Mouse (Mus musculus): Measurements from ENCODE around the gene Spc24.

Gene Spc24

GRCm38 (mm10) chr9:21749382-21750118, 10.6 kb downstream of the Spc24 start:
- no peak for DNase-seq (ENCODE audit: low spot score)

GRCm38 (mm10) chr9:21748491-21748890, 11.6 kb downstream of the Spc24 start:
- DNase-seq (ENCODE audit: low spot score): no peak

GRCm38 (mm10) chr9:21748033-21748432, 12.1 kb downstream of the Spc24 start:
- DNase-seq (ENCODE audit: low spot score): no peak

GRCm38 (mm10) chr9:21747238-21747774, 12.8 kb downstream of the Spc24 start:
- DNase-seq (ENCODE audit: low spot score): no peak

GRCm38 (mm10) chr9:21741514-21741913, 18.6 kb downstream of the Spc24 start:
- no peak for DNase-seq (ENCODE audit: low spot score)

GRCm38 (mm10) chr9:21740427-21740826, 19.7 kb downstream of the Spc24 start:
- no peak for DNase-seq (ENCODE audit: low spot score)

- DNase-seq (ENCODE audit: low spot score): no peak
Measured at GRCm38 (mm10) chr9:21738776-21739175, 21.3 kb downstream of the Spc24 start.

GRCm38 (mm10) chr9:21737188-21737587, 22.9 kb downstream of the Spc24 start:
- DNase-seq (ENCODE audit: low spot score): no peak

- no peak for DNase-seq (ENCODE audit: low spot score)
Measured at GRCm38 (mm10) chr9:21736580-21736979, 23.5 kb downstream of the Spc24 start.

GRCm38 (mm10) chr9:21735126-21735525, 25.0 kb downstream of the Spc24 start:
- DNase-seq (ENCODE audit: low spot score): no peak

- DNase-seq (ENCODE audit: low spot score): no peak
Measured at GRCm38 (mm10) chr9:21733989-21734388, 26.1 kb downstream of the Spc24 start.

- no peak for DNase-seq (ENCODE audit: low spot score)
Measured at GRCm38 (mm10) chr9:21733446-21733845, 26.7 kb downstream of the Spc24 start.

GRCm38 (mm10) chr9:21732288-21732687, 27.8 kb downstream of the Spc24 start:
- no peak for DNase-seq (ENCODE audit: low spot score)

- DNase-seq (ENCODE audit: low spot score): no peak
Measured at GRCm38 (mm10) chr9:21729264-21729663, 30.8 kb downstream of the Spc24 start.

GRCm38 (mm10) chr9:21728261-21728832, 31.8 kb downstream of the Spc24 start:
- DNase-seq (ENCODE audit: low spot score): no peak

- DNase-seq (ENCODE audit: low spot score): no peak
Measured at GRCm38 (mm10) chr9:21726218-21726975, 33.7 kb downstream of the Spc24 start.

GRCm38 (mm10) chr9:21725224-21726121, 34.6 kb downstream of the Spc24 start:
- peak; percentile 29 for DNase-seq (ENCODE audit: low spot score)

GRCm38 (mm10) chr9:21724147-21724536, 36.0 kb downstream of the Spc24 start:
- peak; percentile 85 for DNase-seq (ENCODE audit: low spot score)

GRCm38 (mm10) chr9:21723377-21724146, 36.5 kb downstream of the Spc24 start, which contains the start of gene Ldlr:
Gene Ldlr, plus strand, starts transcription at chr9:21723483.
- peak; percentile 90 for DNase-seq (ENCODE audit: low spot score)

- DNase-seq (ENCODE audit: low spot score): no peak
Measured at GRCm38 (mm10) chr9:21721036-21721435, 39.1 kb downstream of the Spc24 start.

GRCm38 (mm10) chr9:21717015-21717414, 43.1 kb downstream of the Spc24 start:
- no peak for DNase-seq (ENCODE audit: low spot score)
